Mouse (Mus musculus): Measurements from ENCODE around the gene Pdzd2. TPM values are rescaled to one million over a fixed set of nuclear protein-coding genes. Genes with fewer than 3 reads are reported as not detected.
A peak's percentile ranks its signal among the peaks of the same experiment; 100 is the strongest.

Gene Pdzd2
- polyA plus RNA-seq, 1 experiment from 2014 or later, result 114 TPM

GRCm38 (mm10) chr15:12355907-12356306 lies 383.8 kb downstream of the Pdzd2 start:
- H3K36me3 ChIP-seq (ENCODE audit: insufficient read depth, low read length), result peaks cover 4% of the 10 kb centered on the region
- no peaks in the 10 kb centered on the region for H3K27me3 ChIP-seq (replicated peaks; ENCODE audit: insufficient read depth, low read length)
- no peak overlapping the region for H3K4me3 ChIP-seq (ENCODE audit: low read depth, low read length)
- peak overlapping the region; percentile 33 for H3K27ac ChIP-seq (ENCODE audit: low read length)
- H3K9me3 ChIP-seq (ENCODE audit: low read length), result no peaks in the 10 kb centered on the region
- H3K4me1 ChIP-seq (ENCODE audit: insufficient read depth, low read depth, low read length), result no peaks in the 10 kb centered on the region
- WGBS, result 55% methylated on average over 7 of the region's 7 CpGs
- H3K9ac ChIP-seq (replicated peaks; ENCODE audit: low read depth), result no peak overlapping the region
- DNase-seq (ENCODE audit: low spot score), result no peak
- no peak; the same call in none of the 2 replicates for ATAC-seq
- no peak overlapping the region for H3K4me2 ChIP-seq (replicated peaks; ENCODE audit: low read depth, low read length)
- TF ChIP-seq CTCF (IDR thresholded peaks at IDR 0.05) (no peak), EP300 (IDR thresholded peaks at IDR 0.05) (no peak)

GRCm38 (mm10) chr15:12355261-12355660 lies 384.5 kb downstream of the Pdzd2 start:
- Histone ChIP-seq H3K4me1 (ENCODE audit: insufficient read depth, low read depth, low read length) (no peaks in the 10 kb centered on the region), H3K4me3 (ENCODE audit: low read depth, low read length) (no peak overlapping the region)
- 68% methylated on average over 6 of the region's 6 CpGs for whole genome bisulfite sequencing

GRCm38 (mm10) chr15:12354281-12354810 lies 385.4 kb downstream of the Pdzd2 start:
- H3K9me3 ChIP-seq (ENCODE audit: low read length), result no peaks in the 10 kb centered on the region
- 86% methylated on average over 2 of the region's 2 CpGs for WGBS
- peak; percentile 76 for DNase-seq (ENCODE audit: low spot score)

More at GRCm38 (mm10) chr15:12355261-12355660, 384.5 kb downstream of the Pdzd2 start:
- Histone ChIP-seq H3K9ac (replicated peaks; ENCODE audit: low read depth) (no peak overlapping the region), H3K27ac (ENCODE audit: low read length) (peak overlapping the region; percentile 33; the same call in 1 of the 2 replicates), H3K36me3 (ENCODE audit: insufficient read depth, low read length) (no peaks in the 10 kb centered on the region; the same call in none of the 2 replicates), H3K27me3 (replicated peaks; ENCODE audit: insufficient read depth, low read length) (no peaks in the 10 kb centered on the region), H3K9me3 (ENCODE audit: low read length) (no peaks in the 10 kb centered on the region), H3K4me2 (replicated peaks; ENCODE audit: low read depth, low read length) (no peak overlapping the region)
- peak; percentile 32 for DNase-seq (ENCODE audit: low spot score)
- no peak for TF ChIP-seq CTCF (IDR thresholded peaks at IDR 0.05)
- peak; percentile 17; the same call in 1 of the 2 replicates for TF ChIP-seq EP300 (IDR thresholded peaks at IDR 0.05)
- ATAC-seq, result peak; percentile 42

GRCm38 (mm10) chr15:12351470-12351869 lies 388.3 kb downstream of the Pdzd2 start:
- H3K4me3 ChIP-seq (ENCODE audit: low read depth, low read length), result no peak overlapping the region
- H3K9ac ChIP-seq (replicated peaks; ENCODE audit: low read depth), result no peak overlapping the region
- no peaks in the 10 kb centered on the region for H3K4me1 ChIP-seq (ENCODE audit: insufficient read depth, low read depth, low read length)
- H3K27me3 ChIP-seq (replicated peaks; ENCODE audit: insufficient read depth, low read length), result no peaks in the 10 kb centered on the region
- H3K4me2 ChIP-seq (replicated peaks; ENCODE audit: low read depth, low read length), result no peak overlapping the region
- peaks cover 8% of the 10 kb centered on the region; the same call in 1 of the 2 replicates for H3K36me3 ChIP-seq (ENCODE audit: insufficient read depth, low read length)
- 95% methylated on average over 7 of the region's 7 CpGs for WGBS
- H3K27ac ChIP-seq (ENCODE audit: low read length), result no peak overlapping the region
- H3K9me3 ChIP-seq (ENCODE audit: low read length), result no peaks in the 10 kb centered on the region
- ATAC-seq, result no peak
- DNase-seq (ENCODE audit: low spot score), result no peak
- TF ChIP-seq EP300 (IDR thresholded peaks at IDR 0.05) (no peak), CTCF (IDR thresholded peaks at IDR 0.05) (no peak)

More at GRCm38 (mm10) chr15:12354281-12354810, 385.4 kb downstream of the Pdzd2 start:
- Histone ChIP-seq H3K27ac (ENCODE audit: low read length) (no peak overlapping the region), H3K4me2 (replicated peaks; ENCODE audit: low read depth, low read length) (no peak overlapping the region), H3K27me3 (replicated peaks; ENCODE audit: insufficient read depth, low read length) (no peaks in the 10 kb centered on the region), H3K4me3 (ENCODE audit: low read depth, low read length) (no peak overlapping the region), H3K36me3 (ENCODE audit: insufficient read depth, low read length) (peaks cover 7% of the 10 kb centered on the region; the same call in 1 of the 2 replicates), H3K4me1 (ENCODE audit: insufficient read depth, low read depth, low read length) (no peaks in the 10 kb centered on the region), H3K9ac (replicated peaks; ENCODE audit: low read depth) (no peak overlapping the region)
- ATAC-seq, result peak; percentile 74
- peak; percentile 59 for TF ChIP-seq CTCF (IDR thresholded peaks at IDR 0.05)
- TF ChIP-seq EP300 (IDR thresholded peaks at IDR 0.05), result no peak

- DNase-seq (ENCODE audit: low spot score), result no peak
- Histone ChIP-seq H3K4me2 (replicated peaks; ENCODE audit: low read depth, low read length) (no peak overlapping the region), H3K27me3 (replicated peaks; ENCODE audit: insufficient read depth, low read length) (no peaks in the 10 kb centered on the region), H3K9ac (replicated peaks; ENCODE audit: low read depth) (no peak overlapping the region), H3K27ac (ENCODE audit: low read length) (no peak overlapping the region), H3K4me3 (ENCODE audit: low read depth, low read length) (no peak overlapping the region), H3K9me3 (ENCODE audit: low read length) (no peaks in the 10 kb centered on the region), H3K4me1 (ENCODE audit: insufficient read depth, low read depth, low read length) (no peaks in the 10 kb centered on the region), H3K36me3 (ENCODE audit: insufficient read depth, low read length) (peaks cover 11% of the 10 kb centered on the region; the same call in 1 of the 2 replicates)
- no peak for TF ChIP-seq CTCF (IDR thresholded peaks at IDR 0.05)
- TF ChIP-seq EP300 (IDR thresholded peaks at IDR 0.05), result no peak
- WGBS, result 72% methylated on average over 5 of the region's 5 CpGs
- ATAC-seq, result no peak
Measured at GRCm38 (mm10) chr15:12349840-12350239, 389.9 kb downstream of the Pdzd2 start.

- no peak for TF ChIP-seq EP300 (IDR thresholded peaks at IDR 0.05)
- no peak for TF ChIP-seq CTCF (IDR thresholded peaks at IDR 0.05)
- Histone ChIP-seq H3K27ac (ENCODE audit: low read length) (no peak overlapping the region), H3K4me3 (ENCODE audit: low read depth, low read length) (no peak overlapping the region), H3K9me3 (ENCODE audit: low read length) (no peaks in the 10 kb centered on the region), H3K4me1 (ENCODE audit: insufficient read depth, low read depth, low read length) (no peaks in the 10 kb centered on the region), H3K4me2 (replicated peaks; ENCODE audit: low read depth, low read length) (no peak overlapping the region), H3K9ac (replicated peaks; ENCODE audit: low read depth) (no peak overlapping the region), H3K36me3 (ENCODE audit: insufficient read depth, low read length) (peaks cover 11% of the 10 kb centered on the region; the same call in 1 of the 2 replicates), H3K27me3 (replicated peaks; ENCODE audit: insufficient read depth, low read length) (no peaks in the 10 kb centered on the region)
- WGBS, result 66% methylated on average over 3 of the region's 3 CpGs
- ATAC-seq (no peak), DNase-seq (ENCODE audit: low spot score) (peak; percentile 25)
Measured at GRCm38 (mm10) chr15:12348950-12349349, 390.8 kb downstream of the Pdzd2 start.
